Mouse (Mus musculus): ENCODE measurements around the gene Epop.

- TF ChIP-seq POLR2A (IDR thresholded peaks at IDR 0.05; ENCODE audit: low read depth, low read length) (no peak), CTCF (conservative IDR thresholded peaks at IDR 0.05; ENCODE audit: insufficient read depth, insufficient read length, low read depth, low read length) (no peak)
Measured at GRCm38 (mm10) chr11:97657184-97657945, 27.9 kb upstream of the Epop start.
